Mouse (Mus musculus): ENCODE measurements around the gene Dusp22. TPM values are rescaled to one million over a fixed set of nuclear protein-coding genes. Genes with fewer than 3 reads are reported as not detected.
A peak's percentile ranks its signal among the peaks of the same experiment; 100 is the strongest.

Gene Dusp22
- polyA plus RNA-seq, 1 experiment from 2014 or later: 24.3 TPM

- WGBS: 83% methylated on average over 4 of the region's 4 CpGs
- Histone ChIP-seq H3K4me1 (replicated peaks) (no peaks in the 10 kb centered on the region), H3K27me3 (no peaks in the 10 kb centered on the region), H3K9ac (replicated peaks) (no peak overlapping the region), H3K4me3 (replicated peaks) (no peak overlapping the region), H3K27ac (no peak overlapping the region), H3K36me3 (no peaks in the 10 kb centered on the region), H3K4me2 (no peak overlapping the region), H3K9me3 (no peaks in the 10 kb centered on the region)
- ATAC-seq (ENCODE audit: insufficient number of reproducible peaks, insufficient read depth, low FRiP score, low TSS enrichment, low read depth): no peak
Observed at GRCm38 (mm10) chr13:30738310-30738840, 78.6 kb downstream of the Dusp22 start.

DNA sequence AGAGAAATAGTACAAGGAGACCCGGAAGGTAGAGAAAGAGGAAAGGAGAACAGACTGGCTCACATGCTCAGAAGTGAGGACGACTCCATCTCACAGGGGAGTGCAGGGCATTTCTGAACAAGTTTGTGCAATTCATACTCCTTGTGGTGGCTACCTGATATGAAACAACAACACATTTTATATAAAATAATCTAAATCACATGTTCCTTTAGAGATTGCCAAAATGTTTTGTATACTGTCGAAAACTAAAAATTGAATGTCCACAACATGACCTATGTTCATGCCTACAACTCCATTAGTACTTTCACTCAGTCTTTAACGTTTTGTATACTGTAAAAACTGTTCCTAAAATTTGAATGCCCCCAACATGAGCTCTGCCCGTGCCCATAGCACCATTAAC lies 81.4 kb downstream of the Dusp22 start:
- Histone ChIP-seq H3K36me3 (no peaks in the 10 kb centered on the region), H3K4me3 (replicated peaks) (no peak overlapping the region), H3K9ac (replicated peaks) (no peak overlapping the region), H3K27me3 (peaks cover 13% of the 10 kb centered on the region), H3K9me3 (no peaks in the 10 kb centered on the region), H3K4me2 (no peak overlapping the region), H3K27ac (no peak overlapping the region), H3K4me1 (replicated peaks) (no peaks in the 10 kb centered on the region)
- 78% methylated on average over 5 of the region's 5 CpGs for WGBS
- no peak for ATAC-seq (ENCODE audit: insufficient number of reproducible peaks, insufficient read depth, low FRiP score, low TSS enrichment, low read depth)

GRCm38 (mm10) chr13:30742411-30742970 lies 82.7 kb downstream of the Dusp22 start:
- no peak overlapping the region for H3K4me2 ChIP-seq
- no peak for ATAC-seq (ENCODE audit: insufficient number of reproducible peaks, insufficient read depth, low FRiP score, low TSS enrichment, low read depth)
- H3K27ac ChIP-seq: no peak overlapping the region
- H3K9ac ChIP-seq (replicated peaks): no peak overlapping the region
- 77% methylated on average over 6 of the region's 6 CpGs for WGBS
- H3K27me3 ChIP-seq: peaks cover 21% of the 10 kb centered on the region
- no peaks in the 10 kb centered on the region for H3K36me3 ChIP-seq
- H3K4me1 ChIP-seq (replicated peaks): no peaks in the 10 kb centered on the region
- H3K4me3 ChIP-seq (replicated peaks): no peak overlapping the region
- no peaks in the 10 kb centered on the region for H3K9me3 ChIP-seq

DNA sequence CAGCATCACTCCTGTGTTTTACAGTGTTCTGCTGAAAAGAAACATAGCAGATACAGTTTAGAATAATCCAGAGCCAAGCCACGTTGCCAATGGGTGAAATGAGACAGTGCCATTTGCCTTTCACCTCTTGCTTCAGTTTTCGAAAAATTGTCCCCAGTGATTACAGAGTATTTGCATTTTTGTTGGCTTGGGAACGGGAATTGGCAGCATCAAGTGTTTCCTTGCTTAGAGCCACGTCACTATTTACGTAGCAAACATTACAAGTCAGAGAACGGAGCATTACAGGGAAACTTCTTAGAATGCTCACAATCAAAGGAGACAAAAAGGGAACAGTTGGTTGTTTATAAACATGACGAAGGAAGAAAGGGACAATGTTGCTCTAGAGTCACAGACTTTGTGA lies 85.3 kb downstream of the Dusp22 start:
- no peaks in the 10 kb centered on the region for H3K36me3 ChIP-seq
- H3K4me2 ChIP-seq: no peak overlapping the region
- H3K4me3 ChIP-seq (replicated peaks): no peak overlapping the region
- 76% methylated on average over 7 of the region's 7 CpGs for WGBS
- H3K27me3 ChIP-seq: peaks cover 47% of the 10 kb centered on the region
- no peaks in the 10 kb centered on the region for H3K9me3 ChIP-seq
- no peak overlapping the region for H3K27ac ChIP-seq
- H3K9ac ChIP-seq (replicated peaks): no peak overlapping the region
- no peak for ATAC-seq (ENCODE audit: insufficient number of reproducible peaks, insufficient read depth, low FRiP score, low TSS enrichment, low read depth)
- peaks cover 14% of the 10 kb centered on the region for H3K4me1 ChIP-seq (replicated peaks)

DNA sequence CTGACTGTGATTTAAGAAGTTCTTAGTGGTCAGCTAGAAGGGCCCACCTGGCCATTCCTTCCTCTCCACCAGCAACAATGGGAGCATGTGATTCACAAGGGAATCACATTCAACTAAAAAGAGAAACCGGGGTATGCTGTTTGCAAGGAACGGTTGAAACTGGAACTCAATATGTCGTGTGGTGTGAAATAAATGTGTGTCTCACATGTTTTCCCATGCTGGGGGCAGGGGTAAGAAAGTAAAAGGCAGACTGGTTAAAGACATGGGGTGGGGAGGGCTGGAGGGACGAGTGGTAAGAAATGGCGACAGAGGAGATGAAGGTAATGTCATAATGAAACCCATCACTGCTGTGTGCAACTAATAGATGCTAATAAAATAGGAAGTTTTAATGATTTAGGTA lies 87.3 kb downstream of the Dusp22 start:
- Histone ChIP-seq H3K9ac (replicated peaks) (no peak overlapping the region), H3K27me3 (peaks cover 65% of the 10 kb centered on the region), H3K4me1 (replicated peaks) (peaks cover 24% of the 10 kb centered on the region), H3K9me3 (no peaks in the 10 kb centered on the region), H3K4me2 (no peak overlapping the region), H3K4me3 (replicated peaks) (no peak overlapping the region), H3K27ac (no peak overlapping the region), H3K36me3 (no peaks in the 10 kb centered on the region)
- ATAC-seq (ENCODE audit: insufficient number of reproducible peaks, insufficient read depth, low FRiP score, low TSS enrichment, low read depth): no peak
- WGBS: 78% methylated on average over 5 of the region's 5 CpGs

DNA sequence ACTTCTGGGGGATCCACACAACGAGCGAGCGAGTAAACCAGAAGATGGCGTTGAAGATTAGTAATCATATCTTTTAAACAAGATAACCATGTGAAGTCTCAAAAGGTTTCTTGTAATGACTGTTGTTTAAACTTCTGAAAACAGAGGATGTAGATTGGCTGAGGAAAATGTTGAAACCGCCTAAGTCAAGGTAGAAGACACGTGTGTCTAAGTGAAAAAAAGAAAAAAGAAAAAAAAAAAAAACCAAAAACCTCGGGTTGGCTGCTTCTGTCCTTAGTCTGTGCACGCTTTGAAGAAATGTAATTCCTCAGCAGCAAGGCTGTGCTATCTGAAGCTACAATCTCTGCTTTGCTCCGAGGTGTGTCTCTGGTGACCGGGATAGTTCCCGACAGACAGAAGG lies 87.7 kb downstream of the Dusp22 start:
- H3K36me3 ChIP-seq: no peaks in the 10 kb centered on the region
- 71% methylated on average over 11 of the region's 11 CpGs for WGBS
- H3K9me3 ChIP-seq: no peaks in the 10 kb centered on the region
- ATAC-seq (ENCODE audit: insufficient number of reproducible peaks, insufficient read depth, low FRiP score, low TSS enrichment, low read depth): no peak
- H3K4me3 ChIP-seq (replicated peaks): no peak overlapping the region
- H3K27me3 ChIP-seq: peaks cover 69% of the 10 kb centered on the region
- no peak overlapping the region for H3K27ac ChIP-seq
- H3K9ac ChIP-seq (replicated peaks): no peak overlapping the region
- H3K4me1 ChIP-seq (replicated peaks): peaks cover 24% of the 10 kb centered on the region
- H3K4me2 ChIP-seq: no peak overlapping the region

DNA sequence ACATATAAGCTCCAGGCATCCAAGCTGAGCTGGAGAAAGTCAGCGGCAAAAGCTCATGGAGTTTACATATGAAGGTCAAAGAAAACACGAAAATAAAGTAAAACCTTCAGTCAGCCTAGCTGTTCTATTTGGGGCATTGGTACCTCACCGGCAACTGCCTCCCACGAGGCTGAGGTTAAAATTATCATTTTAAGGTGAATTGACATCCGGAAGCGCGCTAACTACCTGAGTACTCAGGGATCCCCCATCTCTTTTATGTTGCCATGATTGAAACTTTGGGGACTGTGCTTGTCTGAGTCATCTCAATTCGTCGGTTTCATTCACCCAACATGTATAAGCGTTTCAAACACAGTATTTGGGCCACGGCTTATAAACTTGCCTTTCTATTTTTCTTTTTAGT lies 88.5 kb downstream of the Dusp22 start:
- Histone ChIP-seq H3K4me3 (replicated peaks) (no peak overlapping the region), H3K4me1 (replicated peaks) (peaks cover 24% of the 10 kb centered on the region), H3K4me2 (peak overlapping the region; percentile 64; the same call in 1 of the 2 replicates), H3K27me3 (peaks cover 77% of the 10 kb centered on the region), H3K9ac (replicated peaks) (no peak overlapping the region), H3K9me3 (no peaks in the 10 kb centered on the region), H3K36me3 (no peaks in the 10 kb centered on the region), H3K27ac (no peak overlapping the region)
- WGBS: 57% methylated on average over 11 of the region's 11 CpGs
- no peak for ATAC-seq (ENCODE audit: insufficient number of reproducible peaks, insufficient read depth, low FRiP score, low TSS enrichment, low read depth)

DNA sequence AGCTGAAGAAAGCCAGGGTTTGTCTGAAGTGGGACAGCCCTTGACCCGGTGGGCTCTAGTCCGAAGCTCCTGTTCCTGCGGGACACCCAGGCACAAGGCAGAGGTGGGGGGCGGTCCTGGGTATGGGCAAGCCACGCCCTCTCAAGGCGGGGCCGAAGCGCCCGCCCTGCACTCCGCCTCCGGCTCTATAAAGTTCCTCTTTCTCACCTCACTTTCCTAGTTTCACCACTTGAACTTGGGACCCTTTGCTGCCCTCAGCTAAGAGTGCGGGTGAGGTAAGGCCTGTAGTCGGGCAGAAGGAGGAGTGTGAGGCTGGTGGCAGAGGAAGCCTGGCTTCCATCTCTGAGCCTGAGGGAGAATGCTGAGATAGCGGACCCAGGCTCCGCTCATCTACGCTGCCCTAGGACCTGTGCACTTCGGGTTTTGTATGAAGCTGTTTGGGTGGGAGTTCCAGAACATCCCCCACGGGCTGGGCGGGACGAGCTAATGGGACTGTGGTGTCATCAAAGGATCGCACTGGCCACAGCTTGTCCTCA lies 89.3 kb downstream of the Dusp22 start, which contains the start of gene Irf4:
Irf4 (plus strand) TSS at position 206 of the 536 bp plus-strand sequence.
- no peaks in the 10 kb centered on the region for H3K9me3 ChIP-seq
- no peak within 1 kb of the TSS for H3K27ac ChIP-seq
- peak within 1 kb of the TSS; percentile 64 for H3K4me2 ChIP-seq
- peak within 1 kb of the TSS; percentile 38 for H3K4me3 ChIP-seq (replicated peaks)
- under 1% methylated on average over 21 of the region's 21 CpGs for WGBS
- H3K36me3 ChIP-seq: no peaks in the 10 kb centered on the region
- H3K9ac ChIP-seq (replicated peaks): no peak within 1 kb of the TSS
- peak; percentile 82 for ATAC-seq (ENCODE audit: insufficient number of reproducible peaks, insufficient read depth, low FRiP score, low TSS enrichment, low read depth)
- peaks cover 81% of the 10 kb centered on the region for H3K27me3 ChIP-seq
- H3K4me1 ChIP-seq (replicated peaks): peaks cover 24% of the 10 kb centered on the region

DNA sequence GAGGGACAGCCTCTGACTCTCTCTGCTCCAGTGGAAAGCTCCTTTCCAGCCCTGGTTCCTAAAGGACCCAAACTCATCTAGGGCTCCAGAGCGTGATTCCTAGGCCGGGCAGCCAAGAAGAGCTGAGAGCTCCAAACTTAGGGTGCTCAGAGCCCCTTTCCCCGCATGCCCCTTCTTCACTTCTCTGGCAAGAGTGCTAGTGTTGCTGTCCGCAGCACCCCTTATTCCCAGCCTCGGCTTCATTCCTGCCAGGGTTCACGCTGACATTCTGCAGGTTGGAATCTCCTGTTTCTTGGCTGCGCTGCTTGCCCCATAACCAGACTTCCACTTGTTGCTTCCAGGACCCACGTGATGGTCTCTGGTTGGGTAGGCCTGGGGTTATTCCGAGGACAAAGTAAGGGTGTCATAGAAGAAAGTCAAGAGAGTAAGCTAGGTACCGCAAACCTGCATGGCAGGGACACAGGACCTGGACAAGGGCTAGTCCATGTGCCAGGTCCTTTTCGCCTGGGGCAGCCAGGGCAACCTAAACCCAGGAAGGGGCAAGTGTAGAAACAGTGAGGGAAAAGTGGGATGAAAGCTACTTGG lies 89.8 kb downstream of the Dusp22 start:
- H3K4me3 ChIP-seq (replicated peaks): peak overlapping the region; percentile 38
- H3K4me2 ChIP-seq: peak overlapping the region; percentile 64
- peak; percentile 26; the same call in 1 of the 2 replicates for ATAC-seq (ENCODE audit: insufficient number of reproducible peaks, insufficient read depth, low FRiP score, low TSS enrichment, low read depth)
- no peaks in the 10 kb centered on the region for H3K9me3 ChIP-seq
- peaks cover 78% of the 10 kb centered on the region for H3K27me3 ChIP-seq
- 5% methylated on average over 11 of the region's 11 CpGs for WGBS
- H3K4me1 ChIP-seq (replicated peaks): peaks cover 24% of the 10 kb centered on the region
- H3K27ac ChIP-seq: no peak overlapping the region
- H3K36me3 ChIP-seq: no peaks in the 10 kb centered on the region
- H3K9ac ChIP-seq (replicated peaks): no peak overlapping the region

DNA sequence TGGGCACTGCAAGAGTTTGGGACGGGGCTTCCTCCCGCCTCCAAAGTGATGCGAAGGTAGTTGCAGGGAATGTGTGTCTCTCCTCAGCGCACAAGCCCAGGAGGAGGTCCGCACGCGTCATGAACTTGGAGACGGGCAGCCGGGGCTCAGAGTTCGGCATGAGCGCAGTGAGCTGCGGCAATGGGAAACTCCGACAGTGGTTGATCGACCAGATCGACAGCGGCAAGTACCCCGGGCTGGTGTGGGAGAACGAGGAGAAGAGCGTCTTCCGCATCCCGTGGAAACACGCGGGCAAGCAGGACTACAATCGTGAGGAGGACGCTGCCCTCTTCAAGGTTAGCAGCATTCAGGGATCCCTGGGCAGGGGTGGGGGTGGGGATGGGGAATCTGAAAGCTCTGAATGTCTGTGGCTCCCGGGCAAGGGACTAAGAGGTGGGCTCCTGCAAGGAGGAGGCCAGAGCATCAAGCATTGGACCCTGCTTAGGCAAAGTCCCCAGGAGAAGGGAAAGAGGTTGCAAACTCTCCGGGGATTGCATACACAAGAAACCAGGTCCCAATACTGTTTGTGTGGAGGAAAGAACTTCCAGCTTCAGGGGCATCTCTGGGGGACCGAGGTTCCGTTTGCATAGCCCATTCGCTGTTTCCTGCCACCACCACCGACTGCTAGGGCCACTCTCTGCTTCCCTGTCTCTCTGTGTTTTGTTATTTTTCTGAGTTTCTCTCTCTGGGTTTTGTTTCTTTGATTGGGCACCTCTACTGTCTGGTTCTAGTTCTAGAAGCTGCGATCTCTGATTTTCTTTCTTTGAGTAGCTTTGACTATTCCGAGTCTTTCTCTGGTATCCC lies 90.9 kb downstream of the Dusp22 start:
- Histone ChIP-seq H3K27ac (no peak overlapping the region), H3K36me3 (no peaks in the 10 kb centered on the region), H3K9me3 (no peaks in the 10 kb centered on the region), H3K4me1 (replicated peaks) (peaks cover 24% of the 10 kb centered on the region), H3K4me3 (replicated peaks) (peak overlapping the region; percentile 38), H3K4me2 (peak overlapping the region; percentile 64), H3K27me3 (peaks cover 82% of the 10 kb centered on the region), H3K9ac (replicated peaks) (no peak overlapping the region)
- no peak for ATAC-seq (ENCODE audit: insufficient number of reproducible peaks, insufficient read depth, low FRiP score, low TSS enrichment, low read depth)
- 3% methylated on average over 33 of the region's 33 CpGs for whole genome bisulfite sequencing

DNA sequence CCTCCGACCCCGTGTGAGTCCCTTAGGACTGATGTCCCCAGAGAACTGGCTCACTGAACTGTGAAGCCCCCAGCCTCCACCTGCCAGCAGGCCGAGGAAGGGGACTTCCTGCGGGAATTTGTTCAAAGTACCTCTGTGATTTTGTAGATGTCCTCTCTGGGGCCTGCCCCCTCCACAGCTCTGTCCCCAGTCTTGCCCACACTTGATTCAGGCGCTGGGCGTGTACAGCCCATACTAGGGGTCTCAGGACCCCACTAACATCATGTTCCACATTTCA lies 91.4 kb downstream of the Dusp22 start:
- H3K27me3 ChIP-seq: peaks cover 78% of the 10 kb centered on the region
- no peak overlapping the region for H3K9ac ChIP-seq (replicated peaks)
- no peaks in the 10 kb centered on the region for H3K36me3 ChIP-seq
- 32% methylated on average over 6 of the region's 6 CpGs for WGBS
- no peaks in the 10 kb centered on the region for H3K9me3 ChIP-seq
- H3K4me2 ChIP-seq: no peak overlapping the region
- H3K27ac ChIP-seq: no peak overlapping the region
- H3K4me3 ChIP-seq (replicated peaks): no peak overlapping the region
- H3K4me1 ChIP-seq (replicated peaks): peaks cover 24% of the 10 kb centered on the region
- no peak for ATAC-seq (ENCODE audit: insufficient number of reproducible peaks, insufficient read depth, low FRiP score, low TSS enrichment, low read depth)
